Mouse (Mus musculus) hindbrain, embryonic 10.5 days (tissue): Measurements from ENCODE around the gene Mgat5b. TPM values are rescaled to one million over a fixed set of nuclear protein-coding genes. Genes with fewer than 3 reads are reported as not detected.

ENCODE experiments used
- DNase-seq: peaks from one replicate; pipeline ENCODE4 v3.0.0-alpha.2; 2017; ENCODE audit warnings: low spot score
- H3K27ac ChIP-seq: fragments of 300-500 bp; sonication (generic); 2 replicates; pipeline ENCODE4 v1.5.1; 2016; ENCODE audit warnings: mild to moderate bottlenecking, moderate library complexity
- H3K27me3 ChIP-seq: fragments of 300-500 bp; sonication (generic); 2 replicates; pipeline ENCODE4 v1.6.1; 2016; ENCODE audit warnings: mild to moderate bottlenecking; ENCODE audit not compliant: poor library complexity, insufficient read depth, severe bottlenecking
- H3K36me3 ChIP-seq: fragments of 300-500 bp; sonication (generic); 2 replicates; pipeline ENCODE4 v1.6.1; 2016; ENCODE audit warnings: mild to moderate bottlenecking, moderate library complexity
- H3K4me1 ChIP-seq: fragments of 300-500 bp; sonication (generic); replicated peaks from 2 replicates; pipeline ENCODE4 v1.6.1; 2016; ENCODE audit warnings: mild to moderate bottlenecking
- H3K4me3 ChIP-seq: fragments of 300-500 bp; sonication (generic); 2 replicates; pipeline ENCODE4 v1.5.1; 2016; ENCODE audit warnings: mild to moderate bottlenecking, moderate library complexity
- H3K9me3 ChIP-seq: fragments of 300-500 bp; sonication (generic); 2 replicates; pipeline ENCODE4 v1.6.1; 2016; ENCODE audit warnings: mild to moderate bottlenecking, moderate library complexity
- WGBS: fragments of 180-500 bp; shearing (Covaris S2); methylation state at CpG from one replicate; pipeline ENCODE4 v1.1.7; 2016; 5-methylcytosine and 5-hydroxymethylcytosine counted together
- polyA plus RNA-seq: library from polyadenylated mRNA; unstranded; fragments of >200 nt; fragmentation: Nextera tagmentation; extraction: Ambion mirVana; gene quantifications from 2 replicates; pipeline ENCODE4 v1.2.1, GENCODE M21; 2016

Gene Mgat5b
- polyA plus RNA-seq, 1 experiment from 2014 or later = 12.8 TPM

DNA sequence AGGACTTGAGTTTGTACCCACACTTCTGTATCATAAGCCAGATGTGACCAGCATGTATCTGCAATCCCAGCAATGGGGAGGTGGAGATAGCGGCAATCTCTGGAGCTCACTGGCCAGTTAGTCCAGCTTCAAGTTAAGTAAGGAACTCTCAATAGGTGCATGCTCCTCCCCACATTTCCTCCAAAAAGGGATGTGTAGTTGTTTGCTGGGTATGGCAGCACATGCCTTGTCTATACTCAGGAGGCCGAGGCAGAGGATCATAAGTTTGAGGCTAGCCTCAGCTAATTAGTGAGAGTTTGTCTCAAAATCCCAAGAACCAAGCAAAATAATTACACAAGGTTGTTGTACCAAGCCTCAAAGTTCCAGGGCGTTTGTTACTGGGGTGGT is 110.9 kb downstream of the Mgat5b start:
- Histone ChIP-seq H3K27ac (peak overlapping the region; percentile 81), H3K36me3 (no peaks in the 10 kb centered on the region), H3K27me3 (peaks cover 5% of the 10 kb centered on the region), H3K9me3 (no peaks in the 10 kb centered on the region), H3K4me3 (no peak overlapping the region), H3K4me1 (peaks cover 46% of the 10 kb centered on the region)
- 89% methylated on average over 3 of the region's 3 CpGs for WGBS
- no peak for DNase-seq

DNA sequence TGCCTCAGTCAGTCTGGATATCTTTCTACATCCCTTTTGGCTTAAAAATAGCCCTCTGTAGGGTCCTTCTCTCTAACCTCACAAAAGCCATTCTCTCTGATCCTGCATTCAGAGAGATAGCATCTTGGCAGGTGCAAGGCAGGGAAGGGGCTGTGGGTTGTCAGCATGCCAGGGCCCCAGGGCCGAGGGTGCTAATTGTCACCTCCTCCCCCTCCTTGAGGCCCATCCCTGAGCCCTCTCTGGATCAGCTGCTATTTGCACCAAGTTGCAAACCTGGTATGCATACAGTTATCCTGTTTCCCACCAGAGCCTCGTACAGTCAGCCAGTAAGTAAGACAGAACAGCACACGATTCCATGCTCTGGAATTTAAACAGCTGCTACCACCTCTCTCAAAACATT is 111.4 kb downstream of the Mgat5b start:
- Histone ChIP-seq H3K4me1 (peaks cover 46% of the 10 kb centered on the region), H3K27ac (peak overlapping the region; percentile 69; the same call in 1 of the 2 replicates), H3K4me3 (no peak overlapping the region), H3K27me3 (peaks cover 5% of the 10 kb centered on the region), H3K36me3 (no peaks in the 10 kb centered on the region), H3K9me3 (no peaks in the 10 kb centered on the region)
- no peak for DNase-seq
- 68% methylated on average over 3 of the region's 3 CpGs for WGBS

DNA sequence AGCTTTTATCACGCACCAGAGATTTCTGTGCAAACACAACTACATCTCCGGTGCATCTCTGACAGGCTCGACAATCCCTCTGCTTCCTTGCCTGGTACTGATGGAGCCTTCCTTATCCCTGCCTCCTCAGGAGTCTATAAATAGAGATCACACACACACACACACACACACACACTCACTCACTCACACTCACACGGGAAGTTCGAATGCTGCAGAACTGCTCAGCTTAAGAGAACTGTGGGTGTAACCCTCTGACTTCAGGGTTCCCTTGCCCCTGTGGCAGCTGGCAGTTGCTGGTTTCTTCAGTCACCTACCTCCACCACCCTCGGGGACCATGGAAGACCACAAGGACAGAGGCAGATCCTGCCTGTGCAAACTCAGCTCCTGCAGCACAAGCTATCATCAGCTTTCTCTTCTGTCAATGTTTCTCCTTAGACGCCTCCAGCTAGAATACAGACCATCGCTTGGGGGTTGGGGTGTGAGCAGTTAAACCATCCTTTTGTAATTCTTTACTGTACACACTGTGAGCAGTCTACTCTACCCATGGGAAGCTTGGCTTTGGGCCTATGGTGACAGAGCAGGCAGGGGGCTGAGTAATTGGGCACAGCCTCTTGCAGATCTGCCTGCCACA is 111.9 kb downstream of the Mgat5b start:
- no peaks in the 10 kb centered on the region for H3K9me3 ChIP-seq
- WGBS = 77% methylated on average over 8 of the region's 8 CpGs
- H3K36me3 ChIP-seq = no peaks in the 10 kb centered on the region
- H3K27ac ChIP-seq = peak overlapping the region; percentile 69
- H3K4me3 ChIP-seq = no peak overlapping the region
- peaks cover 48% of the 10 kb centered on the region for H3K4me1 ChIP-seq
- peaks cover 5% of the 10 kb centered on the region for H3K27me3 ChIP-seq
- no peak for DNase-seq

DNA sequence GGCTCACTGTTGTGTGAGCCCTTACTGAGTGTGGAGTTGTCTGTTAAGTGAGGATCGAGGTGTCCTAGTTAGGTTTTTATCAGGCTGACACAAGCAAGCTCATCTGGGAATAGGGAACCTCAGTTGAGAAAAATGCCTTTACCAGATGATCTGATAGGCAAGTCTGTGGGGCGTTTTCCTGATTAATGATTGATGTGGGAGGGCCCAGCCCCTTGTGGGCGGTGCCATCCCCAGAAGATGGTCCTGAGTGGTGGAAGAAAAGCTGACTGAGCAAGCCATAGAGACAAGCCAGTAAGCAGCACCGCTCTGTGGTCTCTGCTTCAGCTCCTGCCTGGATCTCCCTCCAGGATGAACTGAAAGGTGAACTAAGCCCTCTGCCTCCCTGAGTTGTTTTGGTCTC is 112.6 kb downstream of the Mgat5b start:
- Histone ChIP-seq H3K4me1 (peaks cover 55% of the 10 kb centered on the region), H3K36me3 (no peaks in the 10 kb centered on the region), H3K9me3 (no peaks in the 10 kb centered on the region), H3K27me3 (peaks cover 5% of the 10 kb centered on the region), H3K27ac (peak overlapping the region; percentile 69; the same call in 1 of the 2 replicates), H3K4me3 (no peak overlapping the region)
- 30% methylated on average over 4 of the region's 4 CpGs for WGBS
- DNase-seq = no peak

DNA sequence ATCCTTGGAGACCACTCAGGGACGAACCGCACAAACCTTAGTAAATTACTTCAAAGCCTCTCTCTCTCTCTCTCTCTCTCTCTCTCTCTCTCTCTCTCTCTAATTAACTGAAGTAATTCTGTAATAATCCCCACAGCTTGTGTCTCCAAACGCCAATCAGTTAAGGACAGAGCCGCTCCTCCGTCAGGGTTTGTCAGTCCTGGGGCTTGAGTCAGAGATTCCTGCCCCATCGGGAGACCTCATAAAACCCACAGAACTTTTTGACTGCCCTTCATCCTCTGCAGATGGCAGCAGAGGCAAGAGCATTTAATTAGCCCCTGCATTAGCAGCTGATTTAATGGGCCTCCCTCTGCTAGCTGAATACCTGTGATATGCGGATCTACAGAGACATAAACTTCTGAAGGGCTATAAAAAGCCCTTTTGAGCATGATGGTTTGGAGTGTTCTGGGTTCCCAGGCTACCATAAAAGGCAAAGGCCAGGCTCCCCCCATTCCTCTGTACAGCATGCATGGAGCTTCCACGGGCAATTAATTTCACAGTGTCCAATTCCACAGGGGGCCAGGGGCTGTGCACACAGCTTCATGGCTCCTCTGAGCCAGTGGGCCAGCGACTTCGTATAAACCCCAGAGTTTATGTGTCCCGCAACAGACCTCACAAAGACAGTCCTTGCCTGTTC is 117.1 kb downstream of the Mgat5b start:
- no peaks in the 10 kb centered on the region for H3K9me3 ChIP-seq
- DNase-seq = no peak
- H3K4me3 ChIP-seq = no peak overlapping the region
- 66% methylated on average over 11 of the region's 11 CpGs for WGBS
- H3K36me3 ChIP-seq = no peaks in the 10 kb centered on the region
- no peak overlapping the region for H3K27ac ChIP-seq
- peaks cover 49% of the 10 kb centered on the region for H3K4me1 ChIP-seq
- H3K27me3 ChIP-seq = peaks cover 12% of the 10 kb centered on the region; the same call in 1 of the 2 replicates

Other genes with a start within 250 kb of the Mgat5b start
- not detected in 2 replicates for gene St6galnac1, start 143.4 kb upstream of the Mgat5b start, polyA plus RNA-seq
- gene Mxra7, start 90.8 kb upstream of the Mgat5b start, polyA plus RNA-seq = 30.6 and 71.7 TPM in 2 replicates
- 61.4 and 62.3 TPM in 2 replicates for gene Mettl23, start 75.6 kb upstream of the Mgat5b start, polyA plus RNA-seq
- gene Jmjd6, start 75.4 kb upstream of the Mgat5b start, polyA plus RNA-seq = 93.4 and 96.9 TPM in 2 replicates
- gene Mfsd11, start 66.4 kb upstream of the Mgat5b start, polyA plus RNA-seq = 25.6 and 27.5 TPM in 2 replicates
- gene Srsf2, start 65.8 kb upstream of the Mgat5b start, polyA plus RNA-seq = 818 and 839 TPM in 2 replicates
- 57.0 and 58.2 TPM in 2 replicates for gene Sec14l1, start 196.3 kb downstream of the Mgat5b start, polyA plus RNA-seq